Mouse (Mus musculus): ENCODE data around the gene Ssr2. TPM values are rescaled to one million over a fixed set of nuclear protein-coding genes. Genes with fewer than 3 reads are reported as not detected.

Gene Ssr2
- polyA plus RNA-seq, 1 experiment from 2014 or later: 181 TPM

DNA sequence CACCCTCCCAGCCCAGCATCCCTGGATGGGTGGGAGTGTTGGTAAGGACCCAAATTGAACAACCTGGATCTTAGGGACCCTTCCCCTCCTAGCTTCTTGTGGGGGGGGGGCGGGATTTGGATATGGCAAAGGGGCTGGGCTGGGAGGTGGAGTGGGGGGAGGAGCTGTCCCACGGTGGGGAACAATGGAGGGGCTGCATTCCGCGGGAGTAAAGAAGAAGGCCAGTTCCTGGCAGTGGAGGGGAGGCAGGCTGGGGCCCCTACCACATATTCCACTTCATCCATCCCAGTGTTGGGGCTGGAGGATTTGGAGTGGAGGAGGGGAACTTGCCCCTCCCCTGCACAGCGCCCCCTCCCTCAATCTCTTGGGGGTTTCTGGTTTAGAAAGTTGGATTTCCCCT lies 42.0 kb upstream of the Ssr2 start:
- Histone ChIP-seq H3K27me3 (replicated peaks) (no peaks in the 10 kb centered on the region), H3K4me2 (peak overlapping the region; percentile 88), H3K4me3 (peak overlapping the region; percentile 83), H3K9me3 (replicated peaks) (no peaks in the 10 kb centered on the region), H3K9ac (peak overlapping the region; percentile 97), H3K36me3 (peaks cover 32% of the 10 kb centered on the region), H3K4me1 (replicated peaks) (peaks cover 72% of the 10 kb centered on the region), H3K27ac (ENCODE audit: poor library complexity, severe bottlenecking) (peak overlapping the region; percentile 95)
- 6% methylated on average over 5 of the region's 5 CpGs for WGBS
- no peak for ATAC-seq (ENCODE audit: insufficient number of reproducible peaks, low FRiP score)

DNA sequence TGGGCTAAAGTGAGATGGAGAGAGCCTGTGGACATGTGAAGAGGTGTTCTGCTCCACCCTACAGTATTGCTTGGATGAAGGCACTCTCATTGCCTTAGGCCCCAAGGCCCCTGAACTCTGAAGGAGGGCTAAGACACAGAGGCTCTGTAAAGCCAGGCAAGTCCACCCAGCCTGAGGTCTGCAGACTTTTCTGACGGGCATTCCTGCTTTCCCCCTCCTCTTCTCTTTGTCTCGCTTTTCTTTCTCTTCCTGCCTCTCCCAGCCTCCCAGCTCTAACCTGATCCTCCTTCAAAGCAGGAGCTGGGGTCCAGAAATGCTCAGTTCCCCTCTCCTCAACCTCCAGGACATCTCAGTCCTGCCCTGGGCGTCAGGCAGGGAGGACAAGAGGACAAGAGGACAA lies 40.7 kb upstream of the Ssr2 start:
- peak overlapping the region; percentile 23; the same call in 1 of the 2 replicates for H3K27ac ChIP-seq (ENCODE audit: poor library complexity, severe bottlenecking)
- 37% methylated on average over 3 of the region's 3 CpGs for WGBS
- no peak for ATAC-seq (ENCODE audit: insufficient number of reproducible peaks, low FRiP score)
- peaks cover 68% of the 10 kb centered on the region for H3K4me1 ChIP-seq (replicated peaks)
- peak overlapping the region; percentile 97 for H3K9ac ChIP-seq
- peak overlapping the region; percentile 88 for H3K4me2 ChIP-seq
- no peaks in the 10 kb centered on the region for H3K9me3 ChIP-seq (replicated peaks)
- H3K27me3 ChIP-seq (replicated peaks): no peaks in the 10 kb centered on the region
- peak overlapping the region; percentile 83 for H3K4me3 ChIP-seq
- H3K36me3 ChIP-seq: peaks cover 38% of the 10 kb centered on the region

DNA sequence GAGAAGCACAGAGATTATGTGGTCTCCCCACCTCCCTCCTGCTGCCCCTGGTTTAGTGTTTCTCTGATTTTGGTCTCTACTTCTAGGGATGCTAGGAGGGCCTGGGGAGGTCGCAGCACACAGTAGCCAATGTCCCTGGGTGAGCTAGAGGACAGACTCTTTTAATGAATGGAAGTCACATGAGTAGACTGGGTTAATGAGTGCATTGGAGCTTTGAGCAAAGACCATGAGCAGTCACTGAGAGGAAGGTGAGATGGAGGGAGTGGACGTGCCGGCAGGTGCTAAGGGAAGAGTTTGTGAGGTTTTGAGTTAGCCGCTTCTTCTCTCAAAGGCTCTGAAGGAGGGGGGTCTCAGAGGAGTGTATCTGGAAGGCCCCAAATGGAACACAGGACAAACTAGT lies 40.1 kb upstream of the Ssr2 start:
- Histone ChIP-seq H3K9ac (peak overlapping the region; percentile 97), H3K4me1 (replicated peaks) (peaks cover 68% of the 10 kb centered on the region), H3K4me2 (peak overlapping the region; percentile 88), H3K27ac (ENCODE audit: poor library complexity, severe bottlenecking) (0 out of 2 replicates have a peak overlapping the region, but pooled peaks have one; percentile 23), H3K4me3 (peak overlapping the region; percentile 83), H3K27me3 (replicated peaks) (no peaks in the 10 kb centered on the region), H3K9me3 (replicated peaks) (no peaks in the 10 kb centered on the region), H3K36me3 (peaks cover 43% of the 10 kb centered on the region)
- no peak for ATAC-seq (ENCODE audit: insufficient number of reproducible peaks, low FRiP score)
- WGBS: 65% methylated on average over 4 of the region's 4 CpGs

DNA sequence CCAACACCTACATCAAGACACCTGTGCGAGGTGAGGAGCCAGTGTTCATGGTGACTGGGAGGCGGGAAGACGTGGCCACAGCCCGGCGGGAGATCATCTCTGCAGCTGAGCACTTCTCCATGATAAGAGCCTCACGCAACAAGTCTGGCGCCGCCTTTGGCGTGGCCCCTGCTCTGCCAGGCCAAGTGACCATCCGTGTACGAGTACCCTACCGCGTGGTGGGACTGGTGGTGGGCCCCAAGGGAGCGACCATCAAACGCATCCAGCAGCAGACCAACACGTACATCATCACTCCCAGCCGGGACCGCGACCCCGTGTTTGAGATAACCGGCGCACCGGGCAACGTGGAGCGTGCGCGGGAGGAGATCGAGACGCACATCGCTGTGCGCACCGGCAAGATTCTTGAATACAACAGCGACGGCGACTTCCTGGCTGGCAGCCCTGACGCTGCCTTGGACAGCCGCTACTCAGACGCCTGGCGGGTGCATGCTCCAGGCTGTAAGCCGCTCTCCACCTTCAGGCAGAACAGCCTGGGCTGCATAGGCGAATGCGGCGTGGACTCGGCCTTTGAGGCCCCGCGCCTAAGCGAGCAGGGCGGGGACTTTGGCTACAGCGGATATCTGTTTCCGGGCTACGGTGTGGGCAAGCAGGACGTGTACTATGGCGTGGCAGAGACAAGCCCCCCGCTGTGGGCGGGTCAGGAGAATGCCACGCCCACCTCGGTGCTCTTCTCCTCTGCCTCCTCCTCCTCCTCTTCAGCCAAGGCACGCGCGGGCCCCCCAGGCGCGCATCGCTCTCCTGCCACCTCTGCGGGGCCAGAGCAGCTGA lies 39.4 kb upstream of the Ssr2 start:
- no peaks in the 10 kb centered on the region for H3K27me3 ChIP-seq (replicated peaks)
- peaks cover 46% of the 10 kb centered on the region for H3K36me3 ChIP-seq
- H3K4me2 ChIP-seq: peak overlapping the region; percentile 88
- peak overlapping the region; percentile 38 for H3K4me3 ChIP-seq
- peak overlapping the region; percentile 97 for H3K9ac ChIP-seq
- peak; percentile 56 for ATAC-seq (ENCODE audit: insufficient number of reproducible peaks, low FRiP score)
- H3K4me1 ChIP-seq (replicated peaks): peaks cover 70% of the 10 kb centered on the region
- H3K9me3 ChIP-seq (replicated peaks): no peaks in the 10 kb centered on the region
- H3K27ac ChIP-seq (ENCODE audit: poor library complexity, severe bottlenecking): peak overlapping the region; percentile 49; the same call in 1 of the 2 replicates
- whole genome bisulfite sequencing: 4% methylated on average over 60 of the region's 64 CpGs

DNA sequence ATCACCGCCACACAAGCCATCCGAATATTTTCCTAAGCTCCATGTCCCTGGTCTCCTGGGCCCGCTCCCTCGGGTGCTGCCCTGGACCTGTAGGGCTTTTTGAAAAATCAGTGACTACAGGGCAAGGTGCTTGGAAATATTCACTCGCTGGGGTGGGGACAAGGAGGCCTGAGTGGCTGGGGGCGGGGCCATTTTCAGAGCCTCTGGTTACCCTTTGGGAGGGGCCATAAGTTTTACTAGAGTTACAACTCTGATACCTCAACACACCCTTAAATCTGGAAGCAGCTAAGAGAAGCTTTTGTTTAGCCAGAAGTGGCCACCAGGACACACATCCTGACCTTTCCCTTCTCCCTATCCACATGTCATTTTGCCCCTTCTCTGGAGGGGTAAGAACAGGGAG lies 38.5 kb upstream of the Ssr2 start:
- Histone ChIP-seq H3K9me3 (replicated peaks) (no peaks in the 10 kb centered on the region), H3K27ac (ENCODE audit: poor library complexity, severe bottlenecking) (no peak overlapping the region), H3K4me3 (peak overlapping the region; percentile 38), H3K4me2 (peak overlapping the region; percentile 88), H3K36me3 (peaks cover 46% of the 10 kb centered on the region), H3K27me3 (replicated peaks) (no peaks in the 10 kb centered on the region), H3K9ac (peak overlapping the region; percentile 97; the same call in 1 of the 2 replicates), H3K4me1 (replicated peaks) (peaks cover 70% of the 10 kb centered on the region)
- 68% methylated on average over 6 of the region's 6 CpGs for WGBS
- ATAC-seq (ENCODE audit: insufficient number of reproducible peaks, low FRiP score): no peak

DNA sequence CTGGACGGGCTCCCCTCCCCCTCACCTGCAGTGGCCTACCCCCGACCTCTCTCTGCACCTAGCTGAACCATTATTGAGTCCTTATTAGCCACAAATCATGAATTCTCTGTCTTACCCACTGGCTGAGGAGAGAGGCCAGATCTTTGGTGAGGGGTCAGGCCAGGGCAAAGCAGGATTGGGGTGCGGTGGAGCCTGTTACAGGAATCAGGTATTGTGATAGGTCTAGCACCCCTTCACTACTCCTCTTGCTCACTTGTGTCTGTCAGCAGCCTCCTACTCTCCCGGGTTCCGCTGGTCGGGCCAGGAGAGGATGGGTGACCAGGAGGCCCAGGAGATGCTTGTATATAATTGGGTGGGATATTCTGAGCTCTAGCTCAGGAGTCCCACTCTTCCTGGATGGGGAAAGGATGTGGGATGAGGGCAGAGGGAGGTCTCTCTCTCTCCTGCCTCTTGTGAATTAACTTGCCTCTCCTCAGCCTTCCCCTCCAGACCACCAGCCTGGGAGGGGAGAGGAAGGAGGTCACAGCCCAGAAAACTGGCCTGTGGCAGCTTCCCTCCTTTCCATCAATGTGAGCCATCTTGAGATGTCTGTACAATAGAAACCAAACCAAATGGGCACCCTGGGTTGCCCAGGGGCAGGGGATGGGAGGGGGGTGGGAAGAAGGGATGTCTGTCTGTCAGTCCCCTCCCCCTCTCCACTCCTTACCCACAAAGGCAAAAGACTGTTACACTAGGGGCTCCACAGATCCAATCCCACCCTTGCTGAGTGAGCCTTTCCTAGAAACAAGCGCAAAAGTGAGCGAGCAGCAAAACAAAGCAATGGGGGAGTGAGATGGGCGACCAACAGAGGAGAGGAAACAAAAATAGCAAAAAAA lies 37.2 kb upstream of the Ssr2 start:
- Histone ChIP-seq H3K9me3 (replicated peaks) (no peaks in the 10 kb centered on the region), H3K4me1 (replicated peaks) (peaks cover 70% of the 10 kb centered on the region), H3K27me3 (replicated peaks) (no peaks in the 10 kb centered on the region), H3K4me2 (no peak overlapping the region), H3K27ac (ENCODE audit: poor library complexity, severe bottlenecking) (0 out of 2 replicates have a peak overlapping the region, but pooled peaks have one; percentile 9), H3K4me3 (no peak overlapping the region), H3K36me3 (peaks cover 46% of the 10 kb centered on the region), H3K9ac (peak overlapping the region; percentile 4; the same call in 1 of the 2 replicates)
- no peak for ATAC-seq (ENCODE audit: insufficient number of reproducible peaks, low FRiP score)
- WGBS: 52% methylated on average over 9 of the region's 9 CpGs

DNA sequence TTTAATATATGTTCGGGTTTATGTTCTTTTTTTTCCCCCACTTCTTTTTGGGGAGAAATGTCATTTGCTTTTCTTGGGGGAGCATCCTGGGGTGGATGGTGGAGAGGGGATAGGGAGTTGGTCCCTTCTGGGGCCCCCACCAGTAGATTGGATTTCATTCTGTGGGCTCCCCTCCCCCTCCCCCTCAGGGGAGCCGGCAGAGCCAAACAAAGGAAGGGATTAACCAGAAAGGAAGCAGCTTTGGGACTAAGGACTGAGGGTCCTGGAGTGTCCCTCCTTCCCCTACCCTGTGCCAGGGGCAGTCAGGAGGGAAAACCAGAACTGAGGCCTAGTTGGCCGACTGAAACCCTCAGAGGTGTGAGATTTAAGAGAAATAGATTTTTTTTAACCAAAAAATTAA lies 36.3 kb upstream of the Ssr2 start:
- Histone ChIP-seq H3K36me3 (peaks cover 46% of the 10 kb centered on the region), H3K27ac (ENCODE audit: poor library complexity, severe bottlenecking) (no peak overlapping the region), H3K9ac (no peak overlapping the region), H3K9me3 (replicated peaks) (no peaks in the 10 kb centered on the region), H3K4me1 (replicated peaks) (peaks cover 61% of the 10 kb centered on the region), H3K27me3 (replicated peaks) (no peaks in the 10 kb centered on the region), H3K4me2 (no peak overlapping the region), H3K4me3 (no peak overlapping the region)
- no peak for ATAC-seq (ENCODE audit: insufficient number of reproducible peaks, low FRiP score)
- WGBS: 27% methylated on average over 3 of the region's 3 CpGs

DNA sequence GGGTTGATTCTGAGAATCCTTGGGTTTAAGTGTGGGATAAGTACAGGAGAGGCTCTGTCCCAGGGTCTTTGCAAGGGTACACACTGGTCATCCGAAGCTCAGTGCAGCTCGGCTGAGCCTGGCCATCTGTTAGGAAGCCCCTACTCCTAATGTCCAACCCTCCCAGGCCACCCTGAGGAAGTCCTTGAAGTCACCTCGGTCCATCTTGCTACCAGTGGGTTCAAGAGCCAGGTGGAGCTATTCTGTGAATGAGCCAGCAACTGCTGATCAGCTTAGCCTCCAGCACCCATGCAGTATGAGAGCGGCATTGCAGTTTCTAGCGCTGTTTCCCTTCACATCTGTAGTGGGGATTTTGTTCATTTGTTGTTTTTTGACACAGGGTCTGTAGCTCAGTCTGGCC lies 35.6 kb upstream of the Ssr2 start:
- 51% methylated on average over 5 of the region's 5 CpGs for WGBS
- Histone ChIP-seq H3K27ac (ENCODE audit: poor library complexity, severe bottlenecking) (no peak overlapping the region), H3K4me3 (no peak overlapping the region), H3K27me3 (replicated peaks) (no peaks in the 10 kb centered on the region), H3K36me3 (peaks cover 45% of the 10 kb centered on the region), H3K4me1 (replicated peaks) (peaks cover 54% of the 10 kb centered on the region), H3K9ac (0 out of 2 replicates have a peak overlapping the region, but pooled peaks have one; percentile 24), H3K9me3 (replicated peaks) (no peaks in the 10 kb centered on the region), H3K4me2 (no peak overlapping the region)
- ATAC-seq (ENCODE audit: insufficient number of reproducible peaks, low FRiP score): no peak

DNA sequence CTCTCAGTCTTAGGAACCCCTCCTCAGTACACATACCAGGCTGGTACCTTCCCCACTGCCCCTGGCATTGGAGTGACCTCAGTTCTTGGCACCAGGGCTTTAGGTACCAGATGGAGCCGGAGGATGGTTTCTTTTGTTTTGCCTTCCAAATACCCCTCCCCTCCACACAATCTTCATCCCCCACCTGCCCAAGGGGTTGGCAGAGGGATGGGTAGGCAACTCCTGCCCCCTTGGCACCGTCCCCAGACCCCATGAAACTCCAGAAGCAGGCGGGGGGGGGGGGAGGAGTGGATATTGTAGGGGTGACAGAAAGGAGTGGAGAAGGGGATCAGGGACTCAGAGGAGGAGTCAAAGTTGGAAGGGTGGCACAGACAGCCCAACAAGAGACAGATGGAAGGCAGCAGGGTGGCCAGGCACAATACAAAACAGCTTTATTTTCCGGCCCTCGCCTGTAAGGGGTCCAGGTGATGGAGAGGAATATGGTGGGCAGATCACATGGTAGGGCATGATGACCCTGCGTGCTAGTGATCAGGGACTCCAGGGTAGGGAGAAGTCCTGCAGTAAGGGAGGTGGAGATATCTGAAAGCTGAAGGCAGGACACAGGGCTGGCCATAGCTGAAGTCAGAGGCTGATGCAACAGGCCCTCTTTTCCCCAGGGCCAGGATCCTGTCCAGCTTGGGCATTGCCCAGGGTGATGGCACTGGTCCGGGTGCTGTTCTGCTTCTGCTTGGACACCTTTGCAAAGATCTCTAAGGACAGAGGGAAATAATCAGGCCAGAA lies 33.9 kb upstream of the Ssr2 start:
- H3K27ac ChIP-seq (ENCODE audit: poor library complexity, severe bottlenecking): no peak overlapping the region

DNA sequence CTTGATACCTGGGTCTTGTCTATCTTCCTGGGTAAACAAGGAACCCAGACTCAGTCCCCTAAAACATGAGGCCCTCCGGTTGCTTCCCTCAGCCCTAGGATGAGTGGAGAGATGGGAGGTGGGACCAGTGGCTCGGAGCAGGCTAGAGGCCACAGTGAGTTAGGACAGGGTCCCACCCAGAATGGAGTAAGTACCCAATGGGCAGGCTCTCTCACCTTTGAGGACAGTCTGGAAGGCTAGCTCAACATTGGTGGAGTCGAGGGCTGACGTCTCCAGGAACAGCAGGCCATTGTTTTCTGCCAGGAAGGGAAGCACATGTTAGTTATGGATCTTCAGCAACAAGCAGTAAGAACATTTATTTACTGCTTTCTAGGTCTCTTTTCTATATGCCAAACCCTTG lies 33.2 kb upstream of the Ssr2 start:
- no peak overlapping the region for H3K4me3 ChIP-seq
- H3K27me3 ChIP-seq (replicated peaks): no peaks in the 10 kb centered on the region
- H3K9me3 ChIP-seq (replicated peaks): no peaks in the 10 kb centered on the region
- H3K4me2 ChIP-seq: no peak overlapping the region
- WGBS: 57% methylated on average over 4 of the region's 4 CpGs
- H3K27ac ChIP-seq (ENCODE audit: poor library complexity, severe bottlenecking): no peak overlapping the region
- no peak overlapping the region for H3K9ac ChIP-seq
- peaks cover 30% of the 10 kb centered on the region for H3K4me1 ChIP-seq (replicated peaks)
- no peak for ATAC-seq (ENCODE audit: insufficient number of reproducible peaks, low FRiP score)
- peaks cover 27% of the 10 kb centered on the region for H3K36me3 ChIP-seq

More for the DNA sequence above, 33.9 kb upstream of the Ssr2 start:
- Histone ChIP-seq H3K4me3 (no peak overlapping the region), H3K36me3 (peaks cover 33% of the 10 kb centered on the region), H3K27me3 (replicated peaks) (no peaks in the 10 kb centered on the region), H3K9ac (no peak overlapping the region), H3K4me1 (replicated peaks) (peaks cover 37% of the 10 kb centered on the region), H3K4me2 (no peak overlapping the region), H3K9me3 (replicated peaks) (no peaks in the 10 kb centered on the region)
- no peak for ATAC-seq (ENCODE audit: insufficient number of reproducible peaks, low FRiP score)
- WGBS: 77% methylated on average over 7 of the region's 7 CpGs
